Mouse (Mus musculus) liver, embryonic 12.5 days (tissue): ENCODE measurements around the gene Dock1. TPM values are rescaled to one million over a fixed set of nuclear protein-coding genes. Genes with fewer than 3 reads are reported as not detected.

Experiments used
- ATAC-seq: fragments of 200-750 bp; cut with Nextera tagmentation; 2 replicates; pipeline ENCODE4 v1.8.0; 2017; ENCODE audit warnings: moderate number of reproducible peaks, mild to moderate bottlenecking, moderate library complexity
- H3K27ac ChIP-seq: fragments of 300-500 bp; sonication (generic); 2 replicates; pipeline ENCODE4 v1.5.1; 2016; ENCODE audit warnings: mild to moderate bottlenecking
- H3K27me3 ChIP-seq: fragments of 300-500 bp; sonication (generic); replicated peaks from 2 replicates; pipeline ENCODE4 v1.6.1; 2016; ENCODE audit warnings: mild to moderate bottlenecking, moderate library complexity
- H3K36me3 ChIP-seq: fragments of 300-500 bp; sonication (generic); 2 replicates; pipeline ENCODE4 v1.6.1; 2016; ENCODE audit warnings: mild to moderate bottlenecking, moderate library complexity
- H3K4me1 ChIP-seq: fragments of 300-500 bp; sonication (generic); 2 replicates; pipeline ENCODE4 v1.6.1; 2016
- H3K4me2 ChIP-seq: fragments of 300-500 bp; sonication (generic); 2 replicates; pipeline ENCODE4 v1.6.1; 2016; ENCODE audit warnings: mild to moderate bottlenecking, moderate library complexity
- H3K4me3 ChIP-seq: fragments of 300-500 bp; sonication (generic); 2 replicates; pipeline ENCODE4 v1.5.1; 2016; ENCODE audit warnings: mild to moderate bottlenecking, moderate library complexity
- H3K9ac ChIP-seq: fragments of 300-500 bp; sonication (generic); 2 replicates; pipeline ENCODE4 v1.6.1; 2016; ENCODE audit warnings: mild to moderate bottlenecking, moderate library complexity
- H3K9me3 ChIP-seq: fragments of 300-500 bp; sonication (generic); replicated peaks from 2 replicates; pipeline ENCODE4 v1.6.1; 2016; ENCODE audit warnings: mild to moderate bottlenecking, moderate library complexity
- WGBS: fragments of 180-500 bp; shearing (Covaris S2); methylation state at CpG from one replicate; pipeline ENCODE4 v1.1.7; 2016; ENCODE audit not compliant: insufficient replicate concordance; 5-methylcytosine and 5-hydroxymethylcytosine counted together
- polyA plus RNA-seq: library from polyadenylated mRNA; unstranded; fragments of >200 nt; fragmentation: Nextera tagmentation; extraction: Ambion mirVana; gene quantifications from 2 replicates; pipeline ENCODE4 v1.2.1, GENCODE M21; 2016

Gene Dock1
- polyA plus RNA-seq, 1 experiment from 2014 or later, result 6.4 TPM

DNA sequence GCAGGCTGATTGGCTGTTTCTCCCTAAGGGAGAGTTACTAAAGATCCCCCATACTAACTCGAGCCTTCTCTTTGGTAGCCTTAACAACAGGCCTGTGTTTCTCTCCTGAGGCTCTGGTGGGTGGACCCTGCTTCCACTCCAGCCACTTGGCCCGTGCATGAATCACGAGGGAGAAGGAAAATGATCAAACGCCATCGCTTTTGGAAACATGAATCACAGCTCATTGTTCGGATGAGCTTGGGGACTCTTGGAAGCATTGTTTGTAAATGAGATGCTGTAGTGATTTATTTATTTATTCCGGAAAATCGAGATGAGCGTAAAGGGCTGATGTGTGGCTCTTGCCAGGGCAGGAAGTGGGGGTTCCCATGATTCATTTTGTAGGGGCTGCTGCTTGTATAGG lies 3.5 kb downstream of the Dock1 start:
- 71% methylated on average over 9 of the region's 9 CpGs for WGBS

DNA sequence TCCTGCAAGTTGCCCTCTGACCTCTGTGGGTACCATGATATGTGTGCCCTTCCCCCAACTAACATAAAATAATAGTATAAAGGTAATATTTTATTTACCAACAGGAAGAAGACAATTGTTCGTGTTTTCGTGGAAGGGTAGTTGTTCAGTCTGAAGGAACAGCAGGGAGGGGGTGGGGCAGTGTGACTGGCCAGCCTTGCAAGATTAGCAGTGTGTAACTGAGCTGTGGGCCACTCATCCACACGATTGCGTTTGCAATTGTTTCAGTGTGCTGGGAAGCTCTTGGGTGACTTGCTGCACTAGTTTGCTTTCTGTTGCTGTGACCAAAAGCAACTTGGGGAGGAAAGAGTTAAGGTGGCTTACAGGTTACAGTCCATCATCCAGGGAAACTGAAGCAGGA lies 7.4 kb downstream of the Dock1 start:
- H3K27ac ChIP-seq, result no peak overlapping the region
- H3K4me3 ChIP-seq, result no peak overlapping the region
- no peaks in the 10 kb centered on the region for H3K9me3 ChIP-seq
- WGBS, result 66% methylated on average over 4 of the region's 4 CpGs
- peaks cover 9% of the 10 kb centered on the region; the same call in 1 of the 2 replicates for H3K4me1 ChIP-seq
- ATAC-seq, result no peak
- H3K9ac ChIP-seq, result no peak overlapping the region
- no peaks in the 10 kb centered on the region for H3K27me3 ChIP-seq
- H3K36me3 ChIP-seq, result no peaks in the 10 kb centered on the region
- no peak overlapping the region for H3K4me2 ChIP-seq

More for the DNA sequence above, 3.5 kb downstream of the Dock1 start:
- Histone ChIP-seq H3K9ac (no peak overlapping the region), H3K4me3 (no peak overlapping the region), H3K27ac (no peak overlapping the region), H3K9me3 (no peaks in the 10 kb centered on the region), H3K27me3 (peaks cover 32% of the 10 kb centered on the region), H3K36me3 (no peaks in the 10 kb centered on the region), H3K4me2 (no peak overlapping the region), H3K4me1 (peaks cover 18% of the 10 kb centered on the region; the same call in 1 of the 2 replicates)
- no peak for ATAC-seq

DNA sequence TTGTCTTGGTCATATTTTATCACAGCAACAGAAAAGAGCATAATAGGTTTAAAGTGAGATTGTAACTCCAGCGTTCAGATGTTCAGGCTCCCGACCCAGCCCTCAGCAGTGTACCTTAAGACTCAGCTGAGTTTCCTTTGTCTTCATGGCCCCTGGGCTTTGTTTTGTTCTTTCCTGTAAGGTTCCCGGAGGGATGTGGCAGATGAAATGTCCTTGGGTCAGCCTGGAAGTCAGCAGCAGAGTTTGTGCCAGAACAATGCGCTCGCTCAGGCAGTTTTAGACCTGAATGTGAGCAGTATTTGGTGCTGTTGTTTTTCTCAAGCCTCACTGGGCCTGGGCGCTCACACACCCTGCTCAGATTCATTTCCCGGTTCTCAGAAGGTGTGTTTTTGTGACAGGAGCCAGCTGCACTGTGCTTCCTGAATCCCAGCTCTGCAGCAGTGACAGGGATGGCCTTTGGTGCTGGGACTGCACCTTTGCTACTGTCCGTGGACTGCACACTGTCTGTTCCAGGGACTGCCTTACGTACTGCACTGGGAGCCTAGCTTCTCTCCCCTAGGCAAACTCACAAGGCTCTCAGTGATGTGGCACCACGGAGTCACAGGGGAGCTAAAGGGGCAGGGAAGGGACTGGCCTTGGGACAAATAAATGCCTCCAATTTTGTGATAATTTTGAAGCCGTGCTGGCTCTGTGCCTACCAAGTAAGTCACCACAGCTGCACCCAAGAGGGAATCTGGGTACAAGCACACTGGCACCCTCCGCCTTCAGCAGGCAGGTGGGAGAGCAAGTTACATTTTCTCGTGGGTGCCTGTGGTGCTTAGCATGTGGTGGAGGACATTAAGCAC lies 9.1 kb downstream of the Dock1 start:
- no peak for ATAC-seq
- Histone ChIP-seq H3K4me3 (no peak overlapping the region), H3K27ac (no peak overlapping the region), H3K36me3 (no peaks in the 10 kb centered on the region), H3K4me2 (no peak overlapping the region), H3K9ac (no peak overlapping the region), H3K27me3 (no peaks in the 10 kb centered on the region), H3K4me1 (peaks cover 6% of the 10 kb centered on the region; the same call in 1 of the 2 replicates), H3K9me3 (no peaks in the 10 kb centered on the region)
- WGBS, result 65% methylated on average over 13 of the region's 13 CpGs

DNA sequence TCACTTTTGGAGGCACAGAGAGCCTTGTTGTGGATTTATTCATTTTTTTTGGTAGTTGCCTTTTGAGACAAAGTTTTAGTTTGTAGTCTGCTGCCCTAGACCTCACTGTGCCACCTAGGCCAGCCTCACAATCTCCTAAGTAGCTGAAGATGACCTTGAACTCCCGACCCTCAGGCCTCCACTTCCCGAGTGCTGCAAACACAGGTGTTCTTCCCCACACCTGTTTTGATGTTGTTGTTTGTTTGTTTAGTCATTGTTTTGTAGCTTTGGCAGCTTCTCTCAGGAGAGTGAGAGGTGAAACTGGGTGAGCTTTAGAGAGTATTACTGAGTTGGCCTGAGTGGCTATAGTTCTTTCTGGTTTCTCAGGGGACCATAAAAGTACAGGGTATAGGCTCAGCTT lies 9.7 kb downstream of the Dock1 start:
- peaks cover 6% of the 10 kb centered on the region; the same call in 1 of the 2 replicates for H3K4me1 ChIP-seq
- no peak overlapping the region for H3K9ac ChIP-seq
- ATAC-seq, result no peak
- no peaks in the 10 kb centered on the region for H3K9me3 ChIP-seq
- H3K27ac ChIP-seq, result no peak overlapping the region
- H3K27me3 ChIP-seq, result no peaks in the 10 kb centered on the region
- WGBS, result 53% methylated on average over 2 of the region's 2 CpGs
- no peak overlapping the region for H3K4me2 ChIP-seq
- no peaks in the 10 kb centered on the region for H3K36me3 ChIP-seq
- H3K4me3 ChIP-seq, result no peak overlapping the region

DNA sequence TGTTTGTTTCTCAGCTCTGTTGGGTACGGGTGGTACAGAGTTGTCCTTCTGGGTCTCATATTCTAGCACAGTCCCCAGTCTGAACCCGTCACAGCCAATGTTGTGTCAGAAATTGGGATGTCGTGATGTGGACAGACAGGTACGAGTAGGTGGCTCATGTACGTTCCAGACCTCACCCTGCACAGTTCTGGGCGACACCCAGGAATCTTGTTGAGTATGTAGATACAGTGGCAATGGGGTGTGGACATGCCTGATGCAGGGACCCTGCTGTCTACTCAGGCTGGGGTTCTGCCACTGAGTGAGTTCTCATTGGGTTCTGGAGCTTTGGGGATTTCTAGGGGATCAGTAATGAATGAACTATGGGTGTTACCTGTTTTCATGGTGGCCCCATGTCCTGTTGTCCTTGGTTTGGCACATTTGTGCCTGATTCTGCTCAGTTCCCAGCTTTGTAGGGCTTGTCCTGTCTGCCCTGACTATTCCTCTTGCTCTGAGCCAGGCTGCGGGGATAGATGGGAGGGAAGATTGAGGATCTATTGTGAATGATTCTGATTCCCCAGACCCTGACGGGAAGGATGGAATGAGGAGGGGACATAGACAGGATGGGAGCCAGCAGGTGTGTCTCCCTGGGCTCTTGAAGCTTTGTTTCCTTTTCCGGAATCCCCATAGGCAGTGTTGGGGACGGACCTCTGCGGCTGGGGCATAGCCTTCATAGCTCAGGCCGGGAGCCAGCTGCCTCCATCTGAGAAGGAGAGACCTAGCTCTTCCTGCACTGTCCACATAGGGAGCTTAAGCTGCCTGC lies 11.5 kb downstream of the Dock1 start:
- no peaks in the 10 kb centered on the region for H3K9me3 ChIP-seq

DNA sequence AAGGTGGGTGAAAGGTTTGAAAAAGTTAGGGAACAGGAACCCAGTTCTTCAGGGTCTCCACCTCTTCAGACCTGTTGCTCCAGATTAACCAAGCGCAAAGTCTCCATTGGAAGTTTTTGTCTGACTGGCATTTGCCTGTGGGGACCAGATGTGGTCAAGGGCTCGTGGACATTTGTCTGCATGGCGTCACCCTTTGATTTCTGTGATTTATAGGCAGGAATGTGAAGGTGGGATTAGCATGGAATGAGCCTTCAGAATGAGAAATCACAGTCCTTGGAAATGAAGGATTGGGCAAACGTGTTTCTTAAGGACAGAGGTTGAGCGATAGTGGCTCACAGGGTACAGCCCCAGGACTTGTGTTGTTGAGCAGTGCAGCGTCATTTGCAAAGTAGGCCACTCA lies 17.9 kb downstream of the Dock1 start:
- ATAC-seq, result no peak
- H3K27ac ChIP-seq, result no peak overlapping the region
- WGBS, result 65% methylated on average over 6 of the region's 6 CpGs
- H3K9me3 ChIP-seq, result no peaks in the 10 kb centered on the region
- no peaks in the 10 kb centered on the region for H3K27me3 ChIP-seq
- no peaks in the 10 kb centered on the region for H3K36me3 ChIP-seq
- H3K4me2 ChIP-seq, result no peak overlapping the region
- H3K4me3 ChIP-seq, result no peak overlapping the region
- H3K4me1 ChIP-seq, result 0 out of 2 replicates have a peak, but pooled peaks cover 8% of the 10 kb centered on the region
- no peak overlapping the region for H3K9ac ChIP-seq

More for the DNA sequence above, 11.5 kb downstream of the Dock1 start:
- Histone ChIP-seq H3K4me1 (peaks cover 6% of the 10 kb centered on the region; the same call in 1 of the 2 replicates), H3K4me3 (no peak overlapping the region), H3K27ac (no peak overlapping the region), H3K4me2 (no peak overlapping the region), H3K27me3 (no peaks in the 10 kb centered on the region), H3K9ac (no peak overlapping the region), H3K36me3 (no peaks in the 10 kb centered on the region)
- WGBS, result 67% methylated on average over 12 of the region's 12 CpGs
- no peak for ATAC-seq

DNA sequence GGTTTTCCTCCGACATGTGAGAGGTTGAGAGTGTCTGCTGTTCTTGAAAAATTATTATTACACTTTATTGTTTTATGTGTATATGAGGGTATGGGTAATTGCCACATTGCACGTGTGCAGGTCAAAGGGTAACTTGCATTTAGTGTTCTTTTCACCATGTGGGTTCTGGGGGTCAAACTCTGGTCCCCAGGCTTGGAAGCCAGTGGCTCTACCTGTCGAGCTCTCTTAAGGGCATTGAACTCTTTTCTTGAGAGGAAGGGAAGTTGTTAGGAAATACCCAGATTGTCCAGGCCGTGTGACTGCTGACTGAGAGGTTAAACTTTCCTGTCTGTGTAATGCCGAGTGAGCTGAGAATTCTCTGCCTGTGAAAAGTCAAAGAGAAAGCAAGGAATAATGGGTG lies 19.7 kb downstream of the Dock1 start:
- no peak overlapping the region for H3K4me3 ChIP-seq
- H3K9ac ChIP-seq, result no peak overlapping the region
- 49% methylated on average over 5 of the region's 5 CpGs for WGBS
- peaks cover 19% of the 10 kb centered on the region for H3K4me1 ChIP-seq
- H3K27ac ChIP-seq, result no peak overlapping the region
- no peaks in the 10 kb centered on the region for H3K36me3 ChIP-seq
- H3K4me2 ChIP-seq, result no peak overlapping the region
- no peaks in the 10 kb centered on the region for H3K9me3 ChIP-seq
- no peak for ATAC-seq
- no peaks in the 10 kb centered on the region for H3K27me3 ChIP-seq

DNA sequence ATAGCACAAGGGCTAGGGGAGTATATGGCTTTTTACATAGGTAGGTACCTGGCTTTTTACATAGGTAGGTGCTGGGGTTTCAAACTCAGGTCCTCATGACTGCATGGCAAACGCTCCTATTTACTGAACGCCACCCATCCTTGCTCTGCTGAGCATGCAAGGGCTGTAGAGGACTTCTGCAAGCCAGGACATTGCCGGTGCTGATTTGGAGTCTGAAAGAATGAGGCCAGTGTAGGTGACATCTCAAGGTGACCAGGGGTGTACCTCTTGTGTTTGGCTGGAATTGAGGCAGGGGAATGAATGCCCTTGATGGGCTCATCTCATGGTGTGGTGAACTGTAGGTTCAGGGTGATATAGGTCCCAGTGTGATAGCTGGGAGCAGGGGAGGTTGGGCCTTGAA lies 20.4 kb downstream of the Dock1 start:
- ATAC-seq, result no peak
- no peaks in the 10 kb centered on the region for H3K36me3 ChIP-seq
- 73% methylated on average over 3 of the region's 3 CpGs for WGBS

DNA sequence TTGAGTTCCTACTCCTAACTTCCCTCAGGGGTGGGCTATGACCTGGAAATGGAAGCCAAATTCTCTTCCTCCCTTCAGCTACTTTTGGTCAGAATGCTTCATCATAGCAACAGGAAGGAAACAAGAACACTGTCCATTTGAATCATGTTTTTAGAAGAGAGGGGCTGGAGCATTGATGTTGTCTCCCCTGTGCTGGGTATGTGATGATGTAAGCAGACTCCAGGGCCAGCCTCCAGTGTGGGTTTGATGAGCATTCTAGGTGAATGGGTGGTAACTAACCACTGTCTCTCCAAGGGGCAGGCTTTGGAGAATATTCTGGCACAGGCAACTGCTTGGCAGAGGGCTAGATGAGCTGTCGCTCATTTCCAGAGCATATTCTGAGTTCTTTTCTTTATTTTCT lies 22.9 kb downstream of the Dock1 start:
- Histone ChIP-seq H3K27me3 (no peaks in the 10 kb centered on the region), H3K9ac (no peak overlapping the region), H3K36me3 (no peaks in the 10 kb centered on the region), H3K27ac (no peak overlapping the region), H3K4me1 (peaks cover 46% of the 10 kb centered on the region), H3K4me3 (no peak overlapping the region), H3K9me3 (no peaks in the 10 kb centered on the region), H3K4me2 (no peak overlapping the region)
- 72% methylated on average over 1 of the region's 1 CpGs for WGBS
- no peak for ATAC-seq

More for the DNA sequence above, 20.4 kb downstream of the Dock1 start:
- H3K9me3 ChIP-seq, result no peaks in the 10 kb centered on the region
- H3K4me3 ChIP-seq, result no peak overlapping the region
- no peak overlapping the region for H3K9ac ChIP-seq
- H3K4me2 ChIP-seq, result no peak overlapping the region
- peaks cover 24% of the 10 kb centered on the region for H3K4me1 ChIP-seq
- H3K27me3 ChIP-seq, result no peaks in the 10 kb centered on the region
- H3K27ac ChIP-seq, result no peak overlapping the region

DNA sequence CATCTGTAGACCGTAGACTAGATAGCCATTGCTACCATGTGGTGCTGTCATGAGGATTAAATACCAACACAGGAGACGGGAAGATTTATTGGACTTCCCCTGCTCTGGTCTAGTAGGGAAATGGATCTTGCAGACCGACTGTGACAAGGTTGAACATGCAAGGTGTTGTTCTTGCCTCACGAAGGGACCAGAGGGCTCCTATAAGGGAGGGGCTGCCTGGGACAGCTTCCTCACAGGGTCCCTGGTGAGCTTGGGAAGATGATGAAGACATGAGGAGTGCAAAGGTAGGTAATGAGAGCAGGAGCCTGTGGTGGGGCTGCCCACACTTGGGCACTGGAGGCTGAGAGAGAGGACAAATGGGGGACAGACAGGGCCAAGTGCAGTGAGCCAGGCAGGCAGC lies 25.0 kb downstream of the Dock1 start:
- no peaks in the 10 kb centered on the region for H3K36me3 ChIP-seq
- H3K4me2 ChIP-seq, result no peak overlapping the region
- H3K4me1 ChIP-seq, result peaks cover 51% of the 10 kb centered on the region
- H3K9ac ChIP-seq, result no peak overlapping the region
- H3K27me3 ChIP-seq, result no peaks in the 10 kb centered on the region
- 69% methylated on average over 4 of the region's 4 CpGs for WGBS
- no peak overlapping the region for H3K4me3 ChIP-seq
- no peaks in the 10 kb centered on the region for H3K9me3 ChIP-seq
- ATAC-seq, result no peak
- H3K27ac ChIP-seq, result no peak overlapping the region

DNA sequence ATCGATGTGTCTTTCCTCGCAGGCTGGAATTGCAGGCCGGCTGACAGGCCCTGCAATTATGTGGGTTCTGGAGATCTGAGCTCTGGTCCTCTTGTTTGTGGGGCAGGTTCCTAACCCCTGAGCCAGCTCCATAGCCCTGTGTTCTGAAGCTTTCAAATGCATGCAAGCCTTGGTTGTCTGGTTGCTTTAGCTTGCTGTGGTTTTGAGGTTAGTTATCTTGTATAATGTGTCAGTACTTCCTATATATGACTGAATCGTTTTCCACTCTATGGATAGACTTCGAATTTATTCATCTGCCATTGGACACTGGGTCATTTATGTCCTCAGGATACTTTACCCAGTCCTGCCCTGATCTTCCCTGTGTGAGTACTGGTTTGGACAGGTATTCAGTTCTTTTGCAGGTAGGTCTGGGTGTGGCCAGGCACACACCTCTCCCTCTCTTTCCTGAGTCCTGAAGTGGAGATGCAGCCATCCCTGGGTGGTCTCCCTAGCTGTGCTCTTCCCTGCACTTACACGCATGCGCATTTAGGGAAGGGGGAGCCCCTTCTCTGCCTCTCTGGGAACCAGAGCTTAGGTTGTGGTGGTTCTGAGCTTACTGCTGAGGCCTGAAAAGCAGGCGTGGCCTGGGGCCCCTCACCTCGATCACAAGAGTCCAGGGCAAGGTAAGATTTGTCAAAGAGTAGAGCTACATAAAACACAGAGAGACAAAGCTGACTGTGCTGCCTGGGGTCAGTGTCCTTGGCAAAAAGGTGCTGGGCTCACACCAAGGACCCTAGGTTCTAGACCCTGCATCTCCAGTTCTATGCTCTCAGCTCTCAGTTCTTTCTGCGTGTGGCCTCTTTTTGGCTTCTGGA lies 25.9 kb downstream of the Dock1 start:
- ATAC-seq, result no peak
- Histone ChIP-seq H3K9me3 (no peaks in the 10 kb centered on the region), H3K4me2 (no peak overlapping the region), H3K9ac (no peak overlapping the region), H3K4me3 (no peak overlapping the region), H3K36me3 (no peaks in the 10 kb centered on the region), H3K27me3 (no peaks in the 10 kb centered on the region), H3K4me1 (peaks cover 51% of the 10 kb centered on the region), H3K27ac (no peak overlapping the region)
- 53% methylated on average over 10 of the region's 10 CpGs for WGBS
